Mouse (Mus musculus) inflammation-experienced regulatory T-cells, adult 6 months (primary cell): ENCODE measurements at regions not wholly inside any gene's neighbourhood (a gene's known extent, or its start where the extent isn't known, plus 50 kb on each side); places are given as distances from the start of the nearest gene placed in this dataset.

Source experiments
- ATAC-seq: one replicate; pipeline ENCODE4 v1.8.0; 2017

DNA sequence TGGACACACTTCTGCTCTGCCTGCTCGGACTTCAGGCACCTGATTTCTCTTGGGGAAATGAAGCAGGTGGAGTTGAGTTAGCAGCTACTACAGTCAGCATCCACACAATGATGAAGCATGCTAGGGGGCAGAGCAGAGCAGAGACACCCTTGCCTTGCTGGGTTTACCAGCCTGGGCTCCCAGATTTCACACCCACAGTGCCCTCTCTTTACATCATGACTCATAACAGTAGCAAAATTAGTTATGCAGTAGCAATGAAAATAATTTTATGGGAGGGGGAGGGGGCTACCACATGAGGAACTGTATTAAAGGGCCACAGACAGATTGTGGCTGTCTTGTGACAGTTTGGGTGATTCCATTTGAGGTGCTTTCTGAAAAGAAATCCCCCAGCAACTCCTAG, 50.0 kb upstream of the Rflna start:
- ATAC-seq, result peak; percentile 28
